Mouse (Mus musculus): ENCODE results near the gene Dhx16. TPM values are rescaled to one million over a fixed set of nuclear protein-coding genes. Genes with fewer than 3 reads are reported as not detected.
"Not testable (repeated sequence)": the region's sequence is repeated elsewhere in the genome, so short reads cannot be mapped to it uniquely, and the experiment has no call there.

Dhx16 gene
- polyA plus RNA-seq, 1 experiment from 2014 or later: 31.1 TPM

DNA sequence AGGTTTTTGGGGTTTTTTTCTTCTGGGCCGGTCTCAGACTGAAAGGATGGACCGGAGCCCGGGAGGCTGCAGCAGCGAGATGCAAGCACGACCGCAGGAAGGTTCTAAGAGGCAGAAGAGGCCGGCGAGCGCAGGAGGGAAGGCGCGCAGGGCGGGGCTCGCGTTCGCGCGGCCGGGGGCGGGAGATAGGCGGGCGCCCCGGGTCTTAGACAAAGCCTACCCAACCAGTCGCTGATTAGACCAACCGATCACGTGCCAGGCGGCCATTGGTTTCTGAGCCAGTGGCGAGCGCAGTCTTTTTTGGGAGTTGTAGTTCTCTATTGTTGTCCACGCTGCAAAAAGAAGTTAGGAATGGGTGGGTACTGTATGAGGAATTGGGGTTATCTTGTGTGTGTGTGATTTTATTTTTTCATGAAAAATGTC, 41.5 kb upstream of the Dhx16 start, which contains the start of gene Tubb5:
Gene Tubb5 (minus strand): TSS at position 185 of the 423 bp plus-strand sequence.
- peak; percentile 53 for ATAC-seq (ENCODE audit: insufficient read depth)
- Histone ChIP-seq H3K4me3 (replicated peaks) (peak within 1 kb of the TSS; percentile 89), H3K9me3 (replicated peaks) (no peaks in the 10 kb centered on the region), H3K4me1 (replicated peaks) (peaks cover 75% of the 10 kb centered on the region), H3K36me3 (replicated peaks) (peaks cover 39% of the 10 kb centered on the region), H3K27me3 (no peaks in the 10 kb centered on the region), H3K9ac (peak within 1 kb of the TSS; percentile 92), H3K27ac (replicated peaks) (peak within 1 kb of the TSS; percentile 96), H3K4me2 (peak within 1 kb of the TSS; percentile 92)
- under 1% methylated on average over 29 of the region's 29 CpGs for WGBS (ENCODE audit: insufficient replicate concordance)

GRCm38 (mm10) chr17:35838570-35838969, 41.0 kb upstream of the Dhx16 start:
- H3K9ac ChIP-seq: peak overlapping the region; percentile 58
- ATAC-seq (ENCODE audit: insufficient read depth): no peak

GRCm38 (mm10) chr17:35839002-35839401, 40.6 kb upstream of the Dhx16 start:
- not testable (repeated sequence) for H3K9me3 ChIP-seq (replicated peaks); H3K27me3 ChIP-seq; ATAC-seq (ENCODE audit: insufficient read depth)
- H3K4me1 ChIP-seq (replicated peaks): peaks cover 73% of the 10 kb centered on the region
- 59% methylated on average over 3 of the region's 3 CpGs for WGBS (ENCODE audit: insufficient replicate concordance)
- peak overlapping the region; percentile 58 for H3K9ac ChIP-seq
- H3K36me3 ChIP-seq (replicated peaks): peaks cover 30% of the 10 kb centered on the region
- peak overlapping the region; percentile 92 for H3K4me2 ChIP-seq
- peak overlapping the region; percentile 96 for H3K27ac ChIP-seq (replicated peaks)
- peak overlapping the region; percentile 89 for H3K4me3 ChIP-seq (replicated peaks)

More at GRCm38 (mm10) chr17:35838570-35838969, 41.0 kb upstream of the Dhx16 start:
- Histone ChIP-seq H3K27me3 (no peaks in the 10 kb centered on the region), H3K4me1 (replicated peaks) (peaks cover 75% of the 10 kb centered on the region), H3K9me3 (replicated peaks) (no peaks in the 10 kb centered on the region), H3K4me3 (replicated peaks) (peak overlapping the region; percentile 89), H3K4me2 (peak overlapping the region; percentile 92), H3K36me3 (replicated peaks) (peaks cover 34% of the 10 kb centered on the region), H3K27ac (replicated peaks) (peak overlapping the region; percentile 96)
- 3% methylated on average over 5 of the region's 5 CpGs for WGBS (ENCODE audit: insufficient replicate concordance)

- Histone ChIP-seq H3K36me3 (replicated peaks) (peaks cover 28% of the 10 kb centered on the region), H3K9ac (peak overlapping the region; percentile 32), H3K9me3 (replicated peaks) (no peaks in the 10 kb centered on the region), H3K4me1 (replicated peaks) (peaks cover 57% of the 10 kb centered on the region), H3K4me3 (replicated peaks) (peak overlapping the region; percentile 72), H3K4me2 (peak overlapping the region; percentile 80), H3K27me3 (no peaks in the 10 kb centered on the region), H3K27ac (replicated peaks) (peak overlapping the region; percentile 96)
- 38% methylated on average over 14 of the region's 14 CpGs for WGBS (ENCODE audit: insufficient replicate concordance)
- ATAC-seq (ENCODE audit: insufficient read depth): no peak
Observed at GRCm38 (mm10) chr17:35840561-35840960, 39.1 kb upstream of the Dhx16 start.

DNA sequence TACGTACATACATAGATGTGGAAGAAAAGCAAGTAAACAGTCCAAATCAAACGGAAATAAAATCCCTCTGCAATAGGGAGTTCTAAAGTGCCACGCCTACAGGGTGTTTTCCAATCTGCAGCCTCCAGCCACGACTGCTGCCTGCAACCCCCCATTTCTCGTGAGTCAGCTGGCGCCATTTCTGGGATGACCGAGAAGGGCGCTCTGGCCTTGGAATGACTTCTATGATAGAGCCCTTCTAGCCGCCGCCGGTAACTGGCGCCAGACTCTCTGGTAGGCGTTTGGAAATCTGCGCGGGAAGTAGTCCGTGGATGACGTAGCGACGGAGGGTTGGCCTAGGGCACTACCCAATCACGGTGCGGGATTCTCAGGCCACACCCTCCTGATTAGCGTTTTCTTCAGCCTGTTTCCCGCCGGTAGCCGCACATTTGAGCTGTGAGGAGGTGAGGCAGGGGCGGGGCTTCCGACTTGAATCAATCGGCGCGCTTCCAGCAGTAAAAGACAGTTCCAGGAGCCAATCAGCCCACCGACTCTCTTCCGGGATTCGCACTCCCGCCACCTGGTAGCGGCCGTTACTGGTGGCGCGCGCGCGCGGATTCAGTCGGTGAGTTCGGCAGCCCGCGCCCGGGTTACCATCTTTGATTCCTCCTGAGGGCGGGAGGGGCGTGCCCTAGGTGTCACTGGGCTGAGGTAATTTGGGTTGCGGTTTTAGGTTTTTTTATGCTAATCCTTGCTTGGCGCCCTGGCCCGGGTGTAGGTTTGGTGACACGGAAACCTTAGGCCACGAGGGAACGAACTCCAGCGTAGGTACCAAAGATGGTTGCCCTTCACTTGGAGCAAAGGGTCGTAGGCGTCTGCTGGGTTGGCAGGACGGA, 38.3 kb upstream of the Dhx16 start, which contains the start of gene Mdc1:
Gene Mdc1 (plus strand): TSS at position 440 of the 875 bp plus-strand sequence.
- Histone ChIP-seq H3K4me2 (peak within 1 kb of the TSS; percentile 80), H3K9ac (peak within 1 kb of the TSS; percentile 77), H3K9me3 (replicated peaks) (no peaks in the 10 kb centered on the region), H3K4me3 (replicated peaks) (peak within 1 kb of the TSS; percentile 72), H3K36me3 (replicated peaks) (peaks cover 28% of the 10 kb centered on the region), H3K4me1 (replicated peaks) (peaks cover 50% of the 10 kb centered on the region), H3K27me3 (no peaks in the 10 kb centered on the region), H3K27ac (replicated peaks) (peak within 1 kb of the TSS; percentile 96)
- under 1% methylated on average over 59 of the region's 59 CpGs for WGBS (ENCODE audit: insufficient replicate concordance)
- peak; percentile 81 for ATAC-seq (ENCODE audit: insufficient read depth)

GRCm38 (mm10) chr17:35842006-35842405, 37.6 kb upstream of the Dhx16 start:
- peaks cover 28% of the 10 kb centered on the region for H3K36me3 ChIP-seq (replicated peaks)
- WGBS (ENCODE audit: insufficient replicate concordance): 5% methylated on average over 11 of the region's 11 CpGs
- no peaks in the 10 kb centered on the region for H3K27me3 ChIP-seq
- no peaks in the 10 kb centered on the region for H3K9me3 ChIP-seq (replicated peaks)
- H3K9ac ChIP-seq: peak overlapping the region; percentile 77
- H3K4me1 ChIP-seq (replicated peaks): peaks cover 44% of the 10 kb centered on the region
- ATAC-seq (ENCODE audit: insufficient read depth): no peak
- H3K4me3 ChIP-seq (replicated peaks): peak overlapping the region; percentile 72
- peak overlapping the region; percentile 80 for H3K4me2 ChIP-seq
- H3K27ac ChIP-seq (replicated peaks): peak overlapping the region; percentile 96

GRCm38 (mm10) chr17:35843514-35843913, 36.1 kb upstream of the Dhx16 start:
- Histone ChIP-seq H3K4me1 (replicated peaks) (peaks cover 43% of the 10 kb centered on the region), H3K27ac (replicated peaks) (no peak overlapping the region), H3K9me3 (replicated peaks) (no peaks in the 10 kb centered on the region), H3K27me3 (no peaks in the 10 kb centered on the region), H3K36me3 (replicated peaks) (peaks cover 43% of the 10 kb centered on the region), H3K4me3 (replicated peaks) (no peak overlapping the region), H3K4me2 (no peak overlapping the region), H3K9ac (no peak overlapping the region)
- ATAC-seq (ENCODE audit: insufficient read depth): no peak
- WGBS (ENCODE audit: insufficient replicate concordance): 87% methylated on average over 3 of the region's 3 CpGs

GRCm38 (mm10) chr17:35848112-35848511, 31.5 kb upstream of the Dhx16 start:
- Histone ChIP-seq H3K9ac (no peak overlapping the region), H3K4me2 (no peak overlapping the region), H3K27me3 (no peaks in the 10 kb centered on the region), H3K4me1 (replicated peaks) (peaks cover 21% of the 10 kb centered on the region), H3K9me3 (replicated peaks) (no peaks in the 10 kb centered on the region), H3K27ac (replicated peaks) (no peak overlapping the region), H3K4me3 (replicated peaks) (no peak overlapping the region), H3K36me3 (replicated peaks) (peaks cover 87% of the 10 kb centered on the region)
- ATAC-seq (ENCODE audit: insufficient read depth): no peak
- WGBS (ENCODE audit: insufficient replicate concordance): 45% methylated on average over 1 of the region's 1 CpGs

DNA sequence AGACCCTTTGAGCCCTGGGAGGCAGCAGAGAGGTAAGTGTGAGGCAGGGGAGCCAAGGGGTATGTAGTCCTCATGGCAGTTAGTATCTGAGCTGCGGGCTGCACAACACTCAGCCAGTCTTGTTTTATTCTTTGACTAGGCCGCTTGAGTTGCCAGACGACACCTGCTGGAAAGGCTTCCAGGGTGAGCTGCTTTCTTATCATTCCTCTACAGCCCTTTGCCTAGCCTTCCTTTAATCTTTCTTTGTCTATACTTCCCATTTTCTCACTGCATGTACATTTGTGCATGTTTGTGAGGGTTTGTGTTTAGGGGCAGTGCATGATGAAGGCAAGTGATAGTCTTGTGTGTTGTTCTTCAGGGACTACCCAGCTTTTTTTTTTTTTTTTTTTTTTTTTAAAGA, 28.6 kb upstream of the Dhx16 start:
- WGBS (ENCODE audit: insufficient replicate concordance): 29% methylated on average over 3 of the region's 3 CpGs
- no peaks in the 10 kb centered on the region for H3K27me3 ChIP-seq
- H3K9me3 ChIP-seq (replicated peaks): no peaks in the 10 kb centered on the region
- ATAC-seq (ENCODE audit: insufficient read depth): peak; percentile 60
- peak overlapping the region; percentile 79 for H3K27ac ChIP-seq (replicated peaks)
- peak overlapping the region; percentile 31; the same call in 1 of the 2 replicates for H3K9ac ChIP-seq
- no peak overlapping the region for H3K4me3 ChIP-seq (replicated peaks)
- H3K36me3 ChIP-seq (replicated peaks): peaks cover 89% of the 10 kb centered on the region
- peak overlapping the region; percentile 19; the same call in 1 of the 2 replicates for H3K4me2 ChIP-seq
- H3K4me1 ChIP-seq (replicated peaks): peaks cover 15% of the 10 kb centered on the region

DNA sequence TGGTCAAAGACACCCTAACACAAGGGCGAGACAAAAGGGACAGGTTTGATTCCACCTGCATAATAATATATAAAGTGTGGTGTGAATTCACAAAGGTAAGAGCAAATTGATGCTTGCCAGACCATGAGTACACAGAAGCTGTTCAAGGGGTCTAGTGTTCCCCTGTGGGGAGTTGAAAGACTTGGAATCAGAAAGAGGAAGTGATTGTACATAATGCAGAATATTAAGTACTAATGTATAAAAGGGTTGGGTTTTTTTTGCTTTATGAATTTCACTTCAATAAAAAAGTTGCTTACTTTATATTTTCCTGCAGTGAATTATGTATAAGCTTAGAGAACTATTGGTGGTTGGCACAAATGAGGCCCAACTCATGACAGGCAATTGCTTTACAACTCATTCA, 20.2 kb upstream of the Dhx16 start:
- H3K4me1 ChIP-seq (replicated peaks): peaks cover 24% of the 10 kb centered on the region
- H3K36me3 ChIP-seq (replicated peaks): peaks cover 33% of the 10 kb centered on the region
- H3K4me2 ChIP-seq: no peak overlapping the region
- no peak overlapping the region for H3K9ac ChIP-seq
- peaks cover 12% of the 10 kb centered on the region for H3K27me3 ChIP-seq
- WGBS (ENCODE audit: insufficient replicate concordance): 69% methylated on average over 1 of the region's 1 CpGs
- H3K9me3 ChIP-seq (replicated peaks): no peaks in the 10 kb centered on the region
- H3K4me3 ChIP-seq (replicated peaks): no peak overlapping the region
- no peak for ATAC-seq (ENCODE audit: insufficient read depth)
- H3K27ac ChIP-seq (replicated peaks): no peak overlapping the region

DNA sequence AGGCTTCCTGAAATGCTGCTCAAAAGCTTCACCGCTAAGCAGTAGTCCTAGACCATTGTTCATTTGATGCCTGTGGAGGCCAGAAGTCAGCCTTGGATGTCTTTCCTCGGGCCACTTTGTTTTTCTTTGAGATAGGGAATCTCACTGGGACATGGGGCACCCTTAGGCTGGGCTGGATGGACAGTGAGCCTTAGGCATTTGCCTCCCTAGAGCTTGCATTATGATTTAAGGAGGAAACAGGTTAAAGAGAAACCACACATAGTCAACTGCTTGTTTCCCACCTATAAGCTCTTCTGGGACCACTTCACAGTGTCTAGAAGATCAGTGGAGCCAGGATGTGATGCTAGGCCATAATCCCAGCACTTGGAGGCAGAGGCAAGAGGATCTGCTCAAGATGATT, 19.8 kb upstream of the Dhx16 start:
- peaks cover 16% of the 10 kb centered on the region for H3K27me3 ChIP-seq
- H3K9me3 ChIP-seq (replicated peaks): no peaks in the 10 kb centered on the region
- H3K4me1 ChIP-seq (replicated peaks): peaks cover 29% of the 10 kb centered on the region
- WGBS (ENCODE audit: insufficient replicate concordance): 64% methylated on average over 2 of the region's 2 CpGs
- no peak for ATAC-seq (ENCODE audit: insufficient read depth)
- no peak overlapping the region for H3K9ac ChIP-seq
- no peak overlapping the region for H3K4me2 ChIP-seq
- no peak overlapping the region for H3K27ac ChIP-seq (replicated peaks)
- no peak overlapping the region for H3K4me3 ChIP-seq (replicated peaks)
- H3K36me3 ChIP-seq (replicated peaks): peaks cover 31% of the 10 kb centered on the region

Measured in liver, embryonic 15.5 days (tissue).